Mouse (Mus musculus) layer of hippocampus, adult 11-12 months (tissue): ENCODE measurements at regions not wholly inside any gene's neighbourhood (a gene's known extent, or its start where the extent isn't known, plus 50 kb on each side); places are given as distances from the start of the nearest gene placed in this dataset.

ENCODE experiments used
- DNase-seq: peaks from one replicate; pipeline ENCODE4 v3.0.0; 2022; ENCODE audit warnings: low spot score

DNA sequence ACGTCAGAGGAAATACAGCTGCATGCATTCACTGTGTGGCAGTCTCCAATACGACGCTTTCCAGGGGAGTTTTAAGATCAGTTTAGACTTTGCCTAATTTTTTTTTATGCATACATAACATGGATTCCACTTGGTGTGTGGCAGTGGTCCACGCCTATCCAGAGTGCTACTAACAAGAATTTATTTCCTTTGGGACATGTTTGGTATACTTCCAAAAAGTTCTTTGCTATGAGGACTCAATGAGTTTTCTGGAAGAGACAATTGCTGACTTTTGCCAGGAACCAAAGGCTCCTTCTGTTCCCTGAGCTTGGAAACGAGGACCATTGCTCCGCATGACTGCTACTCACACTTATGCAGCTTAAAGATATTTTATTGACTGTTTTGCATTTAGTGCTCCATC is 59.2 kb downstream of the Marcks start:
- no peak for DNase-seq

DNA sequence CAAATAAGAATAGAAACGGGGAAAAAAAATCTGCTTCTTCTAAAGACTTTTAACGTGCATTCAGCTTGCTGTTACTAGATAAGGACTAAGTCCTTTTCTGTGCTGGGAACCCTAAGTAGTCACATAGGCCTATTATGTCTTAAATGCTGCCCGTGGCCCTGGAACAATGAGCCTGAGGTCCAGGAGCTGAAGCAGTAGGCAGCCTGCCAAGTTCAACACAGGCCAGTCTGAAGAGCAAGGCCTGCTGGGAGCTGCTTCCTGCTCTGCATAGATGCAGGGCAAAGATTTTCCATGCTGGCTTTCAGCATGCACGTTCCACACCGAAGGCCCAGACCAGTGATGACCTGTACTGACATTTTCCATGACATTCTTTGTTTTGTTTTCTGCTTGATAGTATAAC is 60.3 kb downstream of the Marcks start:
- peak; percentile 50 for DNase-seq

DNA sequence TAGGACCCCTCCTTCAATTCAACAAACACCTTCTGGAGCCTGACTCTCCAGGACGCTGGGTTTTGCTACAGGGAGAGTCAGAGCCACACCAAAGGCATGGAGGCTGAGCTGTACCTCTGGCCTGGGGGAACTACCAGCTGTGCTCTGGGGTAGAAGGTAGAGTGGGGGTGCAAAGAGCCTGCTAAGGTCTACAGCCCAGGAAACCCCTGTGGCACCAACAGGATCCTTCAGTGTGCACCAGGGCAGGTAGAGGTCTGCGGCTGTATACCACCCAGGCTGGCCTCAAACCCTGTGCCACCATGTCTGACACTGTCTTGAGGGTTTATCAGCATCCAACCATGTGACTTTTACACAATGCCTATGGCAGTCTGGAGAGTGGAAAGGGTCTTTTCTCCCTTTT is 61.0 kb downstream of the Marcks start:
- no peak for DNase-seq

DNA sequence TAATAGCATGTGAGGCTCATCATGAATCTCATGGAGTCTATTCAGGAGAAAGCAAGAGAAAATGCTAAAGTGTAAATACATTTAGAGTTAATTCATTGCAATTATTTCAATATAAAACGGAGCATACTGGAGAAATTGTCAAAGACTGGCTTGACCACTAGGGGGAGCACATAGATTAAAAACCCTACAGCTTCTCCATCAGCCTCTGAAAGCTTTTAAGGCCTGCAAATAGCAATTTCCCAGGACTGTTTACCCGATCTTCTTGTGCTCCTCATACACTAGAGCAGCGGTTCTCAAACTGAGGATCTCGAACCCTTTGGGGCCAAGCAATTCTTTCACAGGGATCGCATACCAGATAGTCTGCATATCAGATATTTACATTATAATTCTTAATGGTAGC is 65.9 kb downstream of the Marcks start:
- DNase-seq: peak; percentile 84

DNA sequence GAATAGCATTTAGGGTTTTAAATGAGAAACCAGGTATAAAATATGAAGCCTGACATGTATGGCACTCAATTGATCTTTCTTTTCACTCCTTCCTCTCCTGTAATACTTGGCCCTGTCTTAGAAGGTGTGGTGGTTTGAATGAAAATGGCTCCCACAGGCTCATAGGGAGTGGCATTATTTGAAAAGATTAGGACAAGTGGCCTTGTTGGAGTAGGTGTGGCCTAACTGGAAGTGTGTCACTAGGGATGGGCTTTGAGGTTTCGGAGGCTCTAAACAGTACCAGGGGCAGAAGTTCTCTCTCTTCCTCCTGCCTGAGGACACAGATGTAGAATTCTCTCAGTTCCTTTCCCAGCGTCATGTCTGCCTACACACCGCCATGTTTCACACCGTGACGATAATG is 66.7 kb downstream of the Marcks start:
- no peak for DNase-seq

DNA sequence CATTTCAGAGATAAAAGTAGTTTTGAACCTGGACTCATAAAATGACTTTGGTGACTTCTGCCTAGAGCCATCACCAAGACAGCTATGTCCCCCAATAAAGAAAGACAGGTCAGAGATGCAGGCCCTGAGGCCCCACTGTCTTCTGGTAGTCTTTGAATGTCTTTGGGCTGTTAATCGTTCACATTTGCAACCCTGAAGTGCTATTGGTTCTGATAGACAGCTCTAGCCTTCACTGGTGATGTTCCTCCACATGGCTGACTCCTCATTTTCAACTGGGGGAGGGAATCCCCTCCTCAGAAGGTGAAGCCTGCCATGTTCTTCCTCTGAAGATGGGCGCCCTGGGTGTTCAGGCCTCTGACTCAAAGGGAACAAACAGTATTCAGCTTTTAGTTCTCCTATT is 67.3 kb downstream of the Marcks start:
- no peak for DNase-seq
